Mouse (Mus musculus): ENCODE measurements at regions not wholly inside any gene's neighbourhood (a gene's known extent, or its start where the extent isn't known, plus 50 kb on each side); places are given as distances from the start of the nearest gene placed in this dataset.
A peak's percentile ranks its signal among the peaks of the same experiment; 100 is the strongest.

GRCm38 (mm10) chr17:52196811-52197210, 363.7 kb upstream of the Satb1 start:
- no peak for DNase-seq (ENCODE audit: low spot score in 2 of 2)

DNA sequence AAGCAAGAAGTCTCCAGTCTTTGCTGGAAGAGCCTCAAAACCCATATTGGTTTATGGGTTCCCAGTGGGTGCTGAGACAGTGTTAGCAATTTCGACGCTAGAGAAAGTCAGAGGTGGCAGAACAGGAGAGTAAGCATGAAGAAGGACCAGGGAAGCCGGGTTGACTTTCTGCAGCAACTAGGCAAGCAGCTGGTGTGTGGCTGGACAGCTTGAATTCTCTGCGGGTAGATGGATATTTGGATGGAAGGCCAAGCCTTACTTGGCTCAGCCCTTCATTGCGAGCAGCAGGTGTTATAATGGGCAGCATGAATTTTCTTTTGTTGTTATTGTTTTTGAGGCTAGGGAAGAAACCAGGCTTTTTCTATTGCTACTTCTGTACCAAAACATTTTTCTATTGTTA, 362.7 kb upstream of the Satb1 start:
- no peak for DNase-seq (ENCODE audit: low spot score in 2 of 2)

DNA sequence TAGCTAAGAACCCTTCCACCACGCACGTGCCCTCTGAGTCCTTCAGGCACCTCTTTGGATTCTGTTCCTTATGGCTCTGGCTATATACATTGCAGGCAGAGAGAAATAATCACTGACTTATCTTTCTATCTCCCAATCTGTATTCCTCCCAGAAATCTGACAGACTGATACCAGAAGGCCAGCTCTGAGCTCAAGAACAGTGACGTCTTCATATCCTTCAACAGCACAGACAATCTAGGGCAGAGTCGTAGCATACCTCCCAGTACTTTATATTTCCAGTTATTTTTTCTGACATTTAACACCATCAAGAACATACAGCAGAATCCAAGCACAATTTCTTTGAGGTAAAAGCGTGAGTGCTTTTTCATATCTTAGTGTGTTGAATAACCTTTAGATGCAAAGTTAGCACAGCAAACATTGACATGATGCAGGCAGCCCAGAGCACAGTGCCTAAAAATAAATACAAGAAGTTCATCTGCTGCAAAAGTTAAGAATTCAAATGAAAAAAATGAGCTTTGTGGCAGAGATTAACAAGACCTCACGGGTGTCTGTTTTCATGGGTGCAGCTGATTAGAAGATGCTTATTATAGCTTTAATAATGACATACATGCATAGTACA, 358.1 kb upstream of the Satb1 start:
- no peak for DNase-seq (ENCODE audit: low spot score in 2 of 2)

DNA sequence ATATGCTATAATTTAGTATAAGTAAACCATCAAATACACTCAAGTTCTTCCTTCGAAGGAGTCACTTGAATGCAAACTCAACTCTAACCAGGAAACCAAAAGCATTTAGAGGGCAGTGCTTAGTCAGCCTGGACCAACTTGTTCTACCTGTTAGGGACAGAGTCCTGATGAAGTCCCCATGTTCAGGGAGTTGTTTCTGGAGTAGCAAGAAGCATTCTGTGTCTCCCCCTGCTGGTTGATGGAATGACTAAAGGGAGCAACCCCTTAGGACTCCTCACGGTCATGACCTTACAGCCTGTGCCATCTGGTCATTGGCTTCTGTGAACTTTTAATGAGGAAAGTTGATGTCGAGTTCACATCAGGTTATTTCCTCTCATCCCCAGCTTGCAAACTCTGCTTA, 349.6 kb upstream of the Satb1 start:
- DNase-seq (ENCODE audit: low spot score in 2 of 2) = peak in 1 of 2 experiments; percentile 31

DNA sequence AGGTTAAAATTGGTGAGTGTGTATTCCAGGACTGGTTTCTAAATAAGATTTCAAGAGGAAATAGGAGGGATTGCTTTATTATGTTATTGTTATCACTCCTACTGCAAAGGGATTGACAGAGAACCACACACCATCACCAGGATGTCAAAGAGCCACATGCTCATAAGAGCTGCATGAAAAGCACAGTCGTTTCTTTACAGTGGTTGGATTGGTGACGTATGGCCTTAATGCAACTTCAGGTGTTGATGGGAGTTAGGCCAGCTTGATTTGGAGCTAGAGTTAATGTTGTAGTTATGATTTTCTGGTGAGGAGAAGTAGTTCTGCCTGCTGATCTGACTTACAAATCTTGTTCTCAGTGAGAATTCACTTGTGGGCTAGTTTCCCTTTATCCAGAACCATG, 344.9 kb upstream of the Satb1 start:
- no peak for DNase-seq (ENCODE audit: low spot score in 2 of 2)

DNA sequence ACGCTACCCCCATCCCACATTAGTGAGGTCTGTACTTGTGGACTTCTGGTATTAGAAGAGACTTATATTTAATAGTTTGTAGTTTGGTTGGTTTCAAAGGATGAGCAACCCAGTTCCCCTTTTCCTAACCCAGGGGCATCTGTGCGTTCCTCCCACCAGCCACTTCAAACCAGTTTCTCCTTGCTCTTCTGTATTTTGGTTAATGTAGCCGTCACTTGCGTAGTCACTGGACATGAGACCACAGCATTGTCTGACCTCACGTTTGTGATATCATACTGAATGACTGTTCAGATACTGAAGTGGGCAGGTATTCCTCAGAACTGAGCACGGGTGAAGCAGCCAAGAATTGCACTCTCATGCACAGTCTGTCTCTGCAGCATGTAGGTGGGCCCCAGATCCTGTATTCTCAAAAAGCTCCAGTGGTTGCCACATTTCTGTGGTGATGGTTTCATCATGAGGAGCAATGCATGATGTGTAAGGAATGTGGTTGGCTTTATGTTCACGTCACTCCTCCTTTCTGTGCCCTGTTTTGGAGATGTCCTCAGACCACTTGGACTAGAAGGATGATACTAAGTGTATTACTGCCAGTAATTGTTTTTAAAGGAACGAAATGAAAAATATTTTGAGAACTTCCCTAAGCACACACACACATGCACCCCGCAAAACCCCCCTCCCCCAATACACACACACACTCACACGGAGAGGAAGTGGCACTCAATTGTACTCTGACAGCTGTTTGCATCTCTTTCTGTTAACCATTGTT, 335.2 kb upstream of the Satb1 start:
- peak in 1 of 2 experiments; percentile 9 for DNase-seq (ENCODE audit: low spot score in 2 of 2)

- no peak for DNase-seq (ENCODE audit: low spot score in 2 of 2)
Observed at GRCm38 (mm10) chr17:52167658-52168057, 334.6 kb upstream of the Satb1 start.

GRCm38 (mm10) chr17:52165891-52166485, 332.9 kb upstream of the Satb1 start:
- no peak for DNase-seq (ENCODE audit: low spot score in 2 of 2)

GRCm38 (mm10) chr17:52162559-52163397, 329.7 kb upstream of the Satb1 start:
- no peak for DNase-seq (ENCODE audit: low spot score in 2 of 2)

DNA sequence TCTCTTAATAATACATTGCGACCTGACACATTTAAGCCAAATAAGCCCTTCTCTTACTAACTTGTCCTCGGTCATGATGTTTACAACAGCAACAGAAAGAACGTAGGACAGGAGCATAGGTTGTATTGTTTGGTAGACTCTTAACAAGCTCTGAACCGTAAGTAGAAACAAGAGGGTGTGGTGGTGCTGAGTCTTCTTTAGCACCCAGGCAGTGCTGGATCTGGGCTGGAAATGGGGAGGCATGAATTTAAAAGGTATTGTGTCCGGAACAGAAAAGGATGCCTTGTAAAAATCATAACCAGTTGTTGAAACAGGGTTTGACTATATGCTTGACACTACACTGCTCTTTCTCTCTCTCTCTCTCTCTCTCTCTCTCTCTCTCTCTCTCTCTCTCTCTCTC, 317.4 kb upstream of the Satb1 start:
- no peak for DNase-seq (ENCODE audit: low spot score in 2 of 2)

- DNase-seq (ENCODE audit: low spot score in 2 of 2) = no peak
Observed at GRCm38 (mm10) chr17:52149834-52150233, 316.7 kb upstream of the Satb1 start.

GRCm38 (mm10) chr17:52149068-52149467, 316.0 kb upstream of the Satb1 start:
- no peak for DNase-seq (ENCODE audit: low spot score in 2 of 2)

GRCm38 (mm10) chr17:52103891-52104290, 270.8 kb upstream of the Satb1 start:
- no peak for DNase-seq (ENCODE audit: low spot score in 2 of 2)

DNA sequence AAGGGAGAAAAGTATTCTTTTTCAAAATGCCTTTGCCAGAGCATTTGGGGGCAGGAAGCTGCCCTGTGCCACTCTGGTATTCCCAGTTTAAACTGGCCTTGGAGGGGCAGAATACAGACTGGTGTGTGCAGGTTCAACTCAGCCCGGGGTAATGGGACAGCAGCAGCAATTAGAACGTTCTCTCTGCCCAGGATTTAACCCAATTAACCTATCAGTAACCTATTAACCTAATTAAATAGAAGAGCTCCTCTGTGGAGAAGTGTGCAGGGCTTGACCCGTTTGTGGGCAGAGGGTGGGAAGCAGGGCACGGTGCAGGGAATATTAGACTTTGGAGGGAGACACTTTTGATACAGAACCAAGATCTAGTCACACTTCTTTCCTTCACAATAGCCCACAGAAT, 252.7 kb upstream of the Satb1 start:
- DNase-seq (ENCODE audit: low spot score in 2 of 2) = no peak

DNA sequence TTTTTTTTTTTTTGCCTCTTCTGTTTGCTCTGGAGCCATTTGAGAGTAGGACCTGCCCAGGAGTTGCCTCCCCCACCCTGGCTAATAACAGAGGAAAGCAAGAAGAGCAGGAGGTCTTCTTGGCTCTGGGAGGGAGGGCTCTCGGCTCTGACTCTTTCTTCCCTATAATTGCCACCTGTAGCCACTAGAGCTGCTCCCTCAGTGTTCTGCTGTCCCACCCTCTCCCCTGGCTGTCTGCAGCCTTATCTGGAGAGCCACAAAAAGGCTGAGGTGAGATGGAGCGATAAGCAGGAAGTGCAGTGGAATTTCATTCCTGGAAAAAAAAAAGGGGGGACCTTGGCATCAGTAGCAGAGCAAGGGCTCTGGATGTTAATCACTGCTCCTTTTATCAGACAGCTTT, 251.4 kb upstream of the Satb1 start:
- no peak for DNase-seq (ENCODE audit: low spot score in 2 of 2)

DNA sequence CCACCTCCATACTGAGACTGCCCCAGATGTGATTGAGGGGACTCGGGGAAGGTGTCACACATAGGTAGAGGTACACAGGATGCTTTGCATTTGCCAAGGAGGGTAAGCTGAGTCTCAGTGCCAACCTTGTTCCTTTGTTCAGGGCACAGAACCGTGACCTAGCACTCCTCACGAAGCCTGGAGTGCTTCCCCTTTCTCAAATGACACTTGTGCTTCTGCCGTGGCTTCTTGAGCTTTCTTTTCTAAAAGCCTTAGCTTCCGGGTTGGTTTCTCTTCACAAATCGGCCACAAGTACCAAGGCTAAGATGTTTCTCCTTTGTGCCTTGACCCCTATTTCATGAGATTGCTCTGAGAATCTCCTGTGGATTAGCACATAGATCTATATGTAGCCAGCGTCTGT, 246.2 kb upstream of the Satb1 start:
- DNase-seq (ENCODE audit: low spot score in 2 of 2) = no peak

DNA sequence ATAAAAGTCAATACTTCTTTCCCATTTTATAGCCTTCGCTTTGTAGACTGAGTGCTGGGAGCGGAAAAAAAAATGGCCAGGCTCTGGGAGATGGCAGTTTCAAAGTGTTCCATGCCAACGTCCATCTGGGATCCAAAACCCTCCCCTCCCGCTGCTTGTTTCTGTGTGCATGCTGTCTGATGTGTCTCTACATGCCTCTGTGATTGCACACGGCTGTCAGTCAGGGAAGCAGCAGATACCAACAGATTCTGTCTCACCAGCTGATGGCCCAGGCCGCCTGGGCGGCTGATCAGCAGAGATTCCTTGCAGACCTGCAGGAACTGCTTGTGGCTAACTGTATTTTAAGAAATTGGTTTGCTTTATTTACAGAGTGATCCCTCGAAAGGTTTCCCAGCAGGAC, 245.4 kb upstream of the Satb1 start:
- no peak for DNase-seq (ENCODE audit: low spot score in 2 of 2)

DNA sequence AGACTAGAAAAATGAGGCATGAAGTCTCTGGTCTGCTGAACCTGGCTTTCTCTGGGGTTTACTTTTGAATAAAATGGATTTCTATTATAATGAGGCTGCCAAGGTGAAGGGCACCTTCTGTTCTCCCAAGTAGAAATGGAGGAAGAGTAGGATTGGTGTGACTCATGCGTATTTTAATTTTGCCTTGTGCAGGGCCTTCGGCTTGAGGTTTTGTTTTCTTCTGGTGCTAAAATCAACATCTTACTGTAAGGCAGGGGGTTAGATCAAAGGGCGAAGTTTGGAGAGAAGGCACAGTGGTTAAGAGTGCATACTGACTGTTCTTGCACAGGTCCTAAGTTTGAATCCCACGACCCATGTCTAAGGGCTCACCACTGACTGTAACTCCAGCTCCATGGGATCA, 244.9 kb upstream of the Satb1 start:
- DNase-seq (ENCODE audit: low spot score in 2 of 2) = no peak

GRCm38 (mm10) chr17:52076746-52077145, 243.7 kb upstream of the Satb1 start:
- no peak for DNase-seq (ENCODE audit: low spot score in 2 of 2)

DNA sequence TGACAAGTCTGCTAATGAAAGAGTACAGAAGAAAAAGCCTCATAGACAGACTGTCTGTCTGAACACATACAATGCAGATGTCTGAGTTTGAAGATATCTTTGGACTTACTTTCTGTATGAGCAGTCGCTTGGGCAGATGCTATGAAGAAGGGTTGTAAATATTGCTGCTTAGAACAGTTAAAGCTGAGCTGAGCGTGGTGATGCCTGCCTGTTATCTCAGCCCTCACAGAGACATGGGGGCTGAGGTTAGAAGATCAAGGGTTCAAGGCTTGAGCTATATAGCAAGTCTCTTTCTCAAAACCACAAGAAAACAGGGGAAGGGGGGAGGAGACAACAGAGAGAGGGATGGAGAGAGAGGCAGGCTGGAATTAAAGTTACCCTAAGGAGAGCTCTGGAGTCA, 234.6 kb upstream of the Satb1 start:
- DNase-seq (ENCODE audit: low spot score in 2 of 2) = no peak

DNA sequence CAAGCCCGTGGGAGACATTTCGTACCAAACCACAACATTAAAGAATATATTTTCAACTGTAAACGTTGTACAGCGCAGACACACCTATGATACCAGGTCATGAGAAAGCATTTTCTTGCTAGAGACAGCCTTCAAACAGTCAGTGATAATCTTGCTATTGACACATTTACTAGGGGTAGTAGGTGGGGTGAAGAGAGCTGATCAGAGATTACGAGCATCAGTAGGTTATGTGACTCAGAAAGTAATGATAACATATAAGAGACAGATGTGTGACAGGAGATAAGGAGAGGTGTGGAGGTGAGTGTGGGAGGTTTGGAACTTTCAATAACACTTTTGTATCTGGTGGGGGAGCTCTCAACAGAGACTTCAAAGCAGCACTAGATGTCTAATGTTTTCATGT, 231.5 kb upstream of the Satb1 start:
- DNase-seq (ENCODE audit: low spot score in 2 of 2) = no peak

GRCm38 (mm10) chr17:52063121-52063520, 230.0 kb upstream of the Satb1 start:
- DNase-seq (ENCODE audit: low spot score in 2 of 2) = no peak

Data from left cerebral cortex, adult 9 months (tissue).